Mouse (Mus musculus): ENCODE measurements around the gene Btbd9.

DNA sequence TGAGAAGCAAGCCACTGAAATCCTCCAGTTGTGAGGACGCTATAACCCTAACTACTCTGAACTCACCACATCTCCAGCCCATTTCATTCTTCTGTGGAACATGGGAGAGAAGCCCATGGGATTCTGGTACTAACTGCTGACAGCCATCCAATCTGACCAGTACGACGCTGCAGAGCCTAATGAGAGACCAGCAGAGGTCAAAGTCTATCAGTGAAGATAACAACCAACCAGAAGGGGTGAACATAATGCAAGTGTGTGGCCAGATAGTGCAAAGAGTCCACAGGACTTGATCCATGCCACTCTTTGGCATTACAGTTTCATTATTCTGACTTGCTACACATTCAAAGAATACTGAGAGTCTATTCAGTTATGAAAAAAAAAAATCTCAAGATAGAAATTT is 160.6 kb downstream of the Btbd9 start:
- TF ChIP-seq POLR2A (IDR thresholded peaks at IDR 0.05; ENCODE audit: low read depth, low read length) = no peak
- TF ChIP-seq CTCF (IDR thresholded peaks at IDR 0.05; ENCODE audit: borderline replicate concordance, insufficient read depth, low read length) = no peak
